Mouse (Mus musculus) 416B (cell line): ENCODE results near the gene Hoxa9.

Source experiments
- DNase-seq: peaks from one replicate; pipeline ENCODE4 v3.0.0; 2011; ENCODE audit warnings: low read depth

Hoxa9 gene

GRCm38 (mm10) chr6:52180726-52181125 is 50.2 kb downstream of the Hoxa9 start:
- DNase-seq, result no peak

DNA sequence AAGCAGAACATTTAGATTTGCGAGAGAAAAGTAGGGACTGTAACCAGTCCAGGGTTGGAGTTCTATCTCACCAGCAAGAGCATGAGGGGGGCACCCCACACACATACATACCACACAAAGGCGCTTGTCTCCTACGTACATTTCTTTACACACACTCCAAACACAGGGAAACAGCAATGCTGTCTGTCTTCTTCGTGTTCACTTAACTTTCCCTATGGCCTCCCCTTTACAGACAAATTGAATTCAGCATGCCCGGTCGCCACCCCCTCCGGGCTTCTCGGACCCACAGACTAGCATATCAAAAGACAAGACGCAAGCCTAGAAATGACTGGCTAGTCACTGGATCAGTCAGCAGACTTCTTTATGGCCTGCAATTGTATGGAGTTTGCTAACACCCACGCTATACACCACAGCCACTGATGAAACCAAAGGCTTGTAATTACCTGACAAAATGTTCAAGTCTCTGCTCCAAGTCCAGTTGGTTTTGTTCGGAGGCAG is 50.6 kb downstream of the Hoxa9 start:
- DNase-seq, result no peak

DNA sequence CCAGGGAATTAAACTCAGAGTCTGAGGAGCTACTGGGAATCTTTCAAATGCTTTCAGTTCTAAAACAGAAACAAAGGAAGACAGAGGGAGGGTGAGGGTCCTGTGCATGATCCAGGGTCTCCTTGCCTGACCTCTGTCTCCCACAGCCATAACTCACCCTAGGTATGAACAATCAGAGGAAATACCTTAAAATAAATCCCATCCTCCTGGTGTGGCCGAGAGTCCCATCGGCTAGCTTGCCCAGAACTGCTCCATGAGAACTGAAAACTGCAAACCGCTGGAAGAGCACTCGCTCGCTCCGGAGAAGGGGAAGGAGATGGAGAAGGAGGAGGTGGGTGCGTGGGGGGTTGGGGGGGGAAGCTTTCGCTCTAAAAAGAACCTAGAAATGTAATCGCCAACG is 51.2 kb downstream of the Hoxa9 start:
- no peak for DNase-seq

DNA sequence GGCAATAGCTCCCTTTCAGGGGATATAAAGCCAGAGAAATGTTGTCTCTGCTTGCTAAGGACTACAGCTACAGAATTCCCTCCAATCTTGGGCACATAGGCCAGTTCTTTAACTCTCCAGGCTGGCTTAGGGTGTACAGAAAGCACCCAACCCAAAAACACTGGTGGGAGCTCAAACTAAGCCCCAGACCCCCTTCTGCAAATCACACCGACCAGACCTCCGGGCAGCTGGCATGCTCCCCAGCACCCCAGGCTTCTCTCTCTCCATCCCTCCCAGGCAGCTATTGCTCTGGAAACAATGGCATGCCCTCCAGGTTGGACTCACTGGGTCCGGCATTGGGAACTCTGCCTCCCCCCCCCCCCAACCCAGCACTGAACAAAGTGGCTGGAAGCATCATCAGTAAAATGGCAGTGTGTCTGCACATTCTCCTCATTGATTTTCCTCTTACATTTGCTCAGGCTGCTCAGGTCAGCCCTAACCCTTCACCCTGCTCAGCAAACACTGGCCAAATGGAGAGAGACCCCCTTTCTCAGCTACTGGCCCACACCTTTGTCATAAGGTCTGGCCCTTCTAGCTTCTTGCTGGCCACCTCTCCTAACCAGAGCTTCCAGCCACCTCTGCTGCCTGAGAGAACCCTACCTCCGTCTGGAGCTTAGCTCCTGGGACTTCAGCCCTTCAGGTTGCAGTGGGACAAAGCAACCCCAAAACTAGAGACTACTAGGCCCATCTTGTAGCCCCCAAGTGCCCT is 51.8 kb downstream of the Hoxa9 start:
- DNase-seq, result no peak

DNA sequence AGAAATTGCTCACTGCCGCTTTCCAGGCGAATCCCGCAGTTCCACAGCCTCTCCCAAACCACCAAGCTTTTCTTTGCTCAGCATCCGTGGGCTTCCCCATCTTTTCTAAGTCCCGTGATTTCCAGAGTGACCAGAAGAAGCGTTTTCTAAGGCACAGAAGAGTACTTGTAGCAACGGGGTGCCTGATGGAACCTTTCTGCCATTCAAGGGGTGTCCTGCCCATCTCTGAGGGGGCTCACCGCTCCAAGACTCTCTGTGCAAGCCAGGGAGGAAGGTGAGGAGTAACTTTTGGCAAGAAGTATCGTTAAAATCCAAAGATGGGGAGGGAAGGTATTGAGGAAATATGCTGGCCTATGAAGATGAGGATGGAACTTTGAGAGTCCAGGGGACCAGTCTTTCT is 53.1 kb downstream of the Hoxa9 start:
- no peak for DNase-seq

DNA sequence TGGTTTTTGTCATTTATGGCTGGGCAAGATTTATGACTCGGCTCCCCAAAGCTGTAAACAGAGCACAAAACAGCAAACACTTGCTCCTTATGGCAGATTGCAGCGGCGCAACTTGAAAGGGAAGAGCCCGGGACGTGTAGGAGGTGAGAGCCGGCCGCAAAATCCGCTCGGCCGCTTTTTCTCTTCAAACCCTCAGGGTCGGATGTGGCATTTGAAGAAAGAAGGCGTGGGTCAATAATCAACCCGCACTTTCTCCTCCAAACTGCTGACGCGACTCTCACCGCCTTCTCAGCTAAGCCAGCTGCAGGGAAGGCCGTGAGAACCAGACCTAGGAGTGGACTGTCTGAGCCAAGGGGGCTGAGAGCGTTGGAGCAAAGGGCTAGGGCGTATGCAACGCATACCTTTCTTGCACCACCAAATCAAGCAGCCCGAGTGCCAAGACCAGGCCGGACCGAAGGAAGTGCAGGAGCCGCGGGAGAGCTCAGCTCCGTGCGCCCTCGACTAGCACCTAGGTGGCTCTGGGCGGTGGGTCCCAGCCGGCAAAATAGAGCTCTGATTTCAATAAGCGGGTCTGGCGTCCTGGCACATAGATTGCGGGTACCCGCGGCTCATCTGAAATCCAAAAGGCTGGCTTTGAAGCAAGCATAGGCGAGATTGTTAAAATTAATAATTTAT is 53.7 kb downstream of the Hoxa9 start, which contains the start of gene 5730596B20Rik:
Gene 5730596B20Rik, plus strand, starts transcription at position 438 of the 675 bp plus-strand sequence.
- no peak for DNase-seq

- no peak for DNase-seq
Measured at GRCm38 (mm10) chr6:52176391-52176790, 54.5 kb downstream of the Hoxa9 start.

GRCm38 (mm10) chr6:52175864-52176263 is 55.0 kb downstream of the Hoxa9 start:
- no peak for DNase-seq

- DNase-seq, result no peak
Measured at GRCm38 (mm10) chr6:52174968-52175751, 55.7 kb downstream of the Hoxa9 start.

DNA sequence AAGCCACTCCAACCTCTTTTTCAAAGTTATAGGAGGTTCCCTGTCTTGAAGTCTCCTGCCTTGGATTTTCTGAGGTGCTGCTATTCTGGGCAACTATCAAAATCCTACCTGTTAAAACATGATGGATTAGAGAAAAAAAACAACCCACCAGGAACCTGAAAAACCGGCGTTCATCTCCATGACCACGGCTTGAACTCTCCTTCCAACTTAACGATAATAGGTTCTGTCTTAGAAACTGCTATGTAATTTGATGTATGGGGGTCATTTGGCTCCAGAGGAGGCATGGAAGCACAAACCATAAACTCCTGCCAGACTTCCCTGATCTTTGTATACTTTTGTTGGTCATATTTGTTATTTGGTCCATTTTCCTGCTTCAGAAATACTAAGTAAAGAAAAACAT is 57.2 kb downstream of the Hoxa9 start:
- DNase-seq, result no peak
